Mouse (Mus musculus) MEL (cell line): Measurements from ENCODE around the gene Tmem220. TPM values are rescaled to one million over a fixed set of nuclear protein-coding genes. Genes with fewer than 3 reads are reported as not detected.

ENCODE experiments used
- DNase-seq: peaks from one replicate; pipeline ENCODE4 v3.0.0; 2011; ENCODE audit warnings: low read depth, low spot score
- H3K27ac ChIP-seq: 2 replicates; pipeline ENCODE4 v1.5.1; 2012; ENCODE audit warnings: low read depth, mild to moderate bottlenecking, control low read depth, low read length, moderate library complexity; ENCODE audit not compliant: control insufficient read depth
- H3K27me3 ChIP-seq, 2 experiments: fragments of 150-350 bp in 1 of 2; sonication (generic) in 1 of 2; 2 replicates each; pipeline ENCODE4 v1.6.1; 2012; ENCODE audit warnings: low read length in 2 of 2, mild to moderate bottlenecking in 2 of 2, improper control_type of control experiment in 1 of 2, moderate library complexity in 1 of 2; ENCODE audit not compliant: insufficient read depth in 2 of 2, control insufficient read depth in 1 of 2
- H3K36me3 ChIP-seq, 2 experiments: 2 replicates each; pipeline ENCODE4 v1.6.1; 2012 to 2014; ENCODE audit warnings: low read length in 2 of 2, improper control_type of control experiment in 1 of 2, inconsistent platforms in 1 of 2, mild to moderate bottlenecking in 1 of 2; ENCODE audit not compliant: insufficient read depth in 2 of 2, control insufficient read depth in 1 of 2
- H3K4me1 ChIP-seq, 2 experiments: fragments of 150-350 bp in 1 of 2; sonication (generic) in 1 of 2; 2 replicates each; pipeline ENCODE4 v1.6.1; 2012; ENCODE audit warnings: low read length in 2 of 2, improper control_type of control experiment in 1 of 2, mild to moderate bottlenecking in 1 of 2; ENCODE audit not compliant: insufficient read depth in 2 of 2, control insufficient read depth in 1 of 2
- H3K4me3 ChIP-seq, 2 experiments: fragments of 150-350 bp in 1 of 2; sonication (generic) in 1 of 2; 2 replicates each; pipeline ENCODE4 v1.5.1; 2012; ENCODE audit warnings: low read depth in 2 of 2, low read length in 2 of 2, mild to moderate bottlenecking in 2 of 2, moderate library complexity in 2 of 2, control low read depth in 1 of 2, improper control_type of control experiment in 1 of 2; ENCODE audit not compliant: control insufficient read depth in 1 of 2, insufficient read depth in 1 of 2
- H3K79me2 ChIP-seq: 2 replicates; pipeline ENCODE4 v1.6.1; 2012; ENCODE audit warnings: mild to moderate bottlenecking, low read length, moderate library complexity; ENCODE audit not compliant: control insufficient read depth, poor library complexity, insufficient read depth
- H3K9ac ChIP-seq: 2 replicates; pipeline ENCODE4 v1.6.1; 2012; ENCODE audit warnings: low read depth, mild to moderate bottlenecking, control low read depth, low read length, moderate library complexity; ENCODE audit not compliant: control insufficient read depth, poor library complexity, severe bottlenecking
- H3K9me3 ChIP-seq: fragments of 150-350 bp; sonication (generic); replicated peaks from 2 replicates; pipeline ENCODE4 v1.6.1; 2012; ENCODE audit warnings: mild to moderate bottlenecking, low read length, improper control_type of control experiment, moderate library complexity; ENCODE audit not compliant: insufficient read depth
- CTCF ChIP-seq, 3 experiments: IDR thresholded peaks in 2 of 3; conservative IDR thresholded peaks in 1 of 3; 2 replicates each; pipeline ENCODE4 v1.5.1; 2011 to 2012; ENCODE audit warnings: low read length in 3 of 3, low read depth in 2 of 3, mild to moderate bottlenecking in 2 of 3, improper control_type of control experiment in 1 of 3, inconsistent platforms in 1 of 3, mixed read lengths in 1 of 3, moderate library complexity in 1 of 3; ENCODE audit not compliant: control insufficient read depth in 1 of 3, insufficient read depth in 1 of 3, poor library complexity in 1 of 3, severe bottlenecking in 1 of 3
- EP300 ChIP-seq, 2 experiments: IDR thresholded peaks; 2 replicates each; pipeline ENCODE4 v1.6.1; 2011; ENCODE audit warnings: improper control_type of control experiment in 2 of 2, low read length in 2 of 2, low read depth in 1 of 2, mild to moderate bottlenecking in 1 of 2
- ETS1 ChIP-seq: IDR thresholded peaks from 2 replicates; pipeline ENCODE4 v1.6.1; 2012; ENCODE audit warnings: low read depth, mild to moderate bottlenecking, inconsistent platforms, low read length, improper control_type of control experiment, moderate library complexity
- MAZ ChIP-seq: IDR thresholded peaks from 2 replicates; pipeline ENCODE4 v1.6.1; 2012; ENCODE audit warnings: low read depth, mild to moderate bottlenecking, inconsistent platforms, low read length, improper control_type of control experiment
- MXI1 ChIP-seq: IDR thresholded peaks from 2 replicates; pipeline ENCODE4 v1.6.1; 2011; ENCODE audit warnings: mild to moderate bottlenecking, low read depth, low read length, improper control_type of control experiment
- MYB ChIP-seq: IDR thresholded peaks from 2 replicates; pipeline ENCODE4 v1.6.1; 2011; ENCODE audit warnings: mild to moderate bottlenecking, low read depth, low read length, improper control_type of control experiment
- SMC3 ChIP-seq: IDR thresholded peaks from 2 replicates; pipeline ENCODE4 v1.6.1; 2011; ENCODE audit warnings: low read depth, low read length, improper control_type of control experiment
- TAL1 ChIP-seq: IDR thresholded peaks from 2 replicates; pipeline ENCODE4 v1.6.1; 2012; ENCODE audit warnings: mild to moderate bottlenecking, inconsistent platforms, low read length, moderate library complexity, mixed read lengths
- USF1 ChIP-seq: IDR thresholded peaks from 2 replicates; pipeline ENCODE4 v1.6.1; 2014; ENCODE audit warnings: low read depth, mild to moderate bottlenecking, inconsistent platforms, low read length, improper control_type of control experiment, moderate library complexity
- ZC3H11A ChIP-seq: IDR thresholded peaks from 2 replicates; pipeline ENCODE4 v1.6.1; 2012; ENCODE audit warnings: low read depth, mild to moderate bottlenecking, inconsistent platforms, low read length, improper control_type of control experiment
- ZMIZ1 ChIP-seq: IDR thresholded peaks from 2 replicates; pipeline ENCODE4 v1.6.1; 2012; ENCODE audit warnings: low read depth, mild to moderate bottlenecking, inconsistent platforms, low read length, improper control_type of control experiment, moderate library complexity
- polyA plus RNA-seq, 2 experiments: library from polyadenylated mRNA; stranded (reverse) in 1 of 2; unstranded in 1 of 2; fragments of >175 nt in 1 of 2; fragments of >200 nt in 1 of 2; gene quantifications; 2 replicates each; pipeline versions ENCODE4 v1.2.1 to v1.2.4; 2012; ENCODE audit warnings: low replicate concordance in 2 of 2, low read depth in 1 of 2; ENCODE audit not compliant: insufficient read length in 2 of 2, insufficient read depth in 1 of 2, missing spikeins in 1 of 2
- total RNA-seq: library from RNA; depleted of rRNA; stranded (reverse); fragments of 300-350 nt; gene quantifications from 2 replicates; pipeline ENCODE4 v1.2.3, GENCODE M21; 2012

The Tmem220 gene
- total and polyA plus RNA-seq, 3 experiments = 0.35 to 0.99 TPM; not detected in 1

GRCm38 (mm10) chr11:67043007-67043406 is 18.1 kb downstream of the Tmem220 start:
- H3K36me3 ChIP-seq = peaks cover 0 to 4% of the 10 kb centered on the region in 2 experiments; a peak in 2 of 4 replicates
- H3K4me1 ChIP-seq = no peaks in the 10 kb centered on the region
- peaks cover 1% of the 10 kb centered on the region; the same call in 1 of the 2 replicates for H3K79me2 ChIP-seq
- no peaks in the 10 kb centered on the region for H3K9me3 ChIP-seq
- no peak overlapping the region for H3K27ac ChIP-seq
- no peak overlapping the region for H3K4me3 ChIP-seq
- H3K9ac ChIP-seq = no peak overlapping the region
- peak; percentile 30 for DNase-seq
- H3K27me3 ChIP-seq = no peaks in the 10 kb centered on the region
- no peak for TF ChIP-seq MAZ

GRCm38 (mm10) chr11:67044959-67045358 is 20.0 kb downstream of the Tmem220 start:
- Histone ChIP-seq H3K79me2 (peaks cover 1% of the 10 kb centered on the region; the same call in 1 of the 2 replicates), H3K4me1 (no peaks in the 10 kb centered on the region), H3K9me3 (no peaks in the 10 kb centered on the region), H3K9ac (no peak overlapping the region), H3K4me3 (no peak overlapping the region), H3K36me3 (peaks cover 0 to 4% of the 10 kb centered on the region in 2 experiments; a peak in 2 of 4 replicates), H3K27me3 (no peaks in the 10 kb centered on the region), H3K27ac (no peak overlapping the region)
- DNase-seq = no peak
- no peak for TF ChIP-seq ZMIZ1

- Histone ChIP-seq H3K36me3 (peaks cover 0 to 3% of the 10 kb centered on the region in 2 experiments; a peak in 2 of 4 replicates), H3K27ac (no peak overlapping the region), H3K4me1 (peaks cover 4% of the 10 kb centered on the region in 2 experiments; a peak in 3 of 4 replicates), H3K79me2 (peaks cover 9% of the 10 kb centered on the region), H3K9ac (no peak overlapping the region), H3K27me3 (no peaks in the 10 kb centered on the region), H3K4me3 (no peak overlapping the region), H3K9me3 (no peaks in the 10 kb centered on the region)
- DNase-seq = no peak
- TF ChIP-seq SMC3 = no peak
These were observed 22.2 kb downstream of the Tmem220 start for GRCm38 (mm10) chr11:67047199-67047598.

GRCm38 (mm10) chr11:67048496-67048895 is 23.5 kb downstream of the Tmem220 start:
- H3K4me1 ChIP-seq = peaks cover 4% of the 10 kb centered on the region in 2 experiments; a peak in 3 of 4 replicates
- H3K27me3 ChIP-seq = no peaks in the 10 kb centered on the region
- no peak for DNase-seq

More at GRCm38 (mm10) chr11:67048496-67048895, 23.5 kb downstream of the Tmem220 start:
- Histone ChIP-seq H3K36me3 (peaks cover 0 to 6% of the 10 kb centered on the region in 2 experiments; a peak in 3 of 4 replicates), H3K27ac (no peak overlapping the region), H3K4me3 (no peak overlapping the region), H3K9ac (no peak overlapping the region), H3K79me2 (peaks cover 19% of the 10 kb centered on the region), H3K9me3 (no peaks in the 10 kb centered on the region)
- TF ChIP-seq USF1 = no peak
- no peak for TF ChIP-seq EP300 (IDR thresholded peaks at IDR 0.05; ENCODE audit: low read depth in 1 of 2, low read length in 2 of 2)
- no peak for TF ChIP-seq ETS1
- TF ChIP-seq ZC3H11A = no peak
- TF ChIP-seq CTCF (IDR thresholded peaks at IDR 0.05 in 2 of 3, conservative IDR thresholded peaks at IDR 0.05 in 1 of 3; ENCODE audit: control insufficient read depth in 1 of 3, insufficient read depth in 1 of 3, low read depth in 2 of 3, low read length in 3 of 3, poor library complexity in 1 of 3, severe bottlenecking in 1 of 3) = no peak
- TF ChIP-seq MXI1 = no peak
- no peak for TF ChIP-seq TAL1
- TF ChIP-seq MYB = no peak
